Mouse (Mus musculus) brain, embryonic 18.5 days (tissue): ENCODE data around the gene Trim63.

Source experiments
- DNase-seq: peaks from one replicate; pipeline ENCODE4 v3.0.0-alpha.2; 2012; ENCODE audit warnings: low read depth, low spot score

The Trim63 gene

GRCm38 (mm10) chr4:134298626-134299497 is 16.1 kb upstream of the Trim63 start:
- no peak for DNase-seq

DNA sequence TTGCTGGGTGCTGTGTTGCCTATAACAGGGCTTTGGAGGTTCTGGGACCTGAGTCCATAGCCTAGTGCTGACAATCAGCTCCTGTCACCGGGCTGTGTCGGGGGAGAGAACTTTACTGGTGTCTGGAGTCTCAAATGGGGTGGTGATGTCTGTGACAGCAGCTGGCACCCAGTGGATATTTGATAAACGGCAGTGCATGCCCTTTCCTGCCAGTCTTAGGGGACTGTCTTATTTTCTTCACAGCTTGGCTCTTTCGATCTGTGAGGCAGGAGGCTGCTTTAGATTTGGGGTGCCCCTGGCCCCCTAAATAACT is 15.5 kb upstream of the Trim63 start:
- DNase-seq = no peak

DNA sequence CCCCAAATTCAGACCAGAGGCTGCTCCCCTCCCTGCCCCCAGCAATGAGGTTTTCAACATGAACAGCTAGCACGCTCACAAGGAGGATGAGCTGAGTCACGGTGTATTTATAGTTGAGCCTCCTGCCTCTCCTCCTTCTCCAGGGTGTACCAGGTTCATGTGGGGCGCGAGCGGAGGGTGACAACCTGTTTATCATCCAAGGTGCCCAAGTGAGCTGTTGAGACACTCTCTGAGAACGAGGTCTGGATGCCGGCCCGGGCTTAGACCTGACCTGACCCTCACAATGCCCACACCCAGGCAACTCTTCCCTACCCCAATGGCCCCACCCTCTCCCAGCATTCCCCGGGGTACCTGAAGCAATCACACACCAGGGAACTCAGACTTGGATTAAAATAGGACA is 14.6 kb upstream of the Trim63 start:
- DNase-seq = no peak

- no peak for DNase-seq
Measured at GRCm38 (mm10) chr4:134302084-134302483, 12.8 kb upstream of the Trim63 start.

- DNase-seq = no peak
Measured at GRCm38 (mm10) chr4:134306963-134307362, 8.0 kb upstream of the Trim63 start.

DNA sequence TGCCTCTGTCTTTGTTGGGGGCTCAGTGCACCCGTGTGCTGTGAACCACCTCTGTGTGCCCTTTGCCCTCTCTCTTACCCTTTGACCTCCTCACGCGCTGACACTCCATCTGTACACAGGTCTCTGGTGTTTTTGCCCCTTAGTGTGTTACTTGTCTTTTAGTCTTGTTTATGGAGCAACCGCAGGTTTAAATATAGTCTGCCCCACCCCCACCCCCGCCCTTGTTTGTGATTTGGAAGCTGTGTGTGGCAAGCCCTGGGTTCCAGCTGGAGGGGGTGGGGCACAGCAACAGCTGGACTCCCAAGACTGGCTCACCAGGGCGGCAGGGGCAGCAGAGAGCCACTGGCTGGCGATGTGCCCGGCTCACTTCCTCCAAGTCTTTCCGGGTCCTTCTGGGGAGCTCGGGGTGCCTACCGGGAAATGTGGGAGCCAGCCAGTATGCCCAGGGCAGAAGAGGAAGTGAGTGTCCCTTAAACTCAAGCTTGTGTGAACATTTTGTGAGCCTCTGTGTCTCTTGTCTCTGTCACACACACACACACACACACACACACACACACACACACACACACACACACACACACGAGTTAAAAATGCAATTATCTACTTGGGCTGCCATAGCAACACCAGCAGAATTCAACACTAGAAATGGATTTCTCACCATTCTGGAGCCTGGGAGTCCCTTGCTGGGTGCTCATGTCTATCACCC is 7.4 kb upstream of the Trim63 start:
- DNase-seq = no peak

- no peak for DNase-seq
Measured at GRCm38 (mm10) chr4:134310106-134310505, 4.8 kb upstream of the Trim63 start.

DNA sequence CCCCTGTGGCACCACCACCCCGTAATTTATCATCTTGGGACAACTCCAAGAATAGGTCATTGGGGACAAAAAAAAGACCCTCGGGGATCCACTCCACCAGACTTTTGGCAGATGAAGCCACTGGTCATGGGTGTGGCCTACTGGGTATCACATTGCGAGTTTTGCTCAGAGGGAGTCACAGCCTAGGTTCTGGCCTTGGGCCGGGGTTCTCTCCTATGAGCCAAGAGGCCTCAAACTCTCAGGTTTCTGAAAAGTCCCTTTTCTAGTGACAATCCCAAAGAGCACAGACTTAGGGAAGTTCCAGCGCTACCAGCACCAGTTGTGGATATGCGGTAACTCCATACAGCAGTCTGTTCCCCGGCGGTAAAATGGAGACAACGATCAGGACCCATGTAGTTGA is 4.3 kb upstream of the Trim63 start:
- DNase-seq = no peak

- no peak for DNase-seq
Measured at GRCm38 (mm10) chr4:134311784-134312183, 3.1 kb upstream of the Trim63 start.

DNA sequence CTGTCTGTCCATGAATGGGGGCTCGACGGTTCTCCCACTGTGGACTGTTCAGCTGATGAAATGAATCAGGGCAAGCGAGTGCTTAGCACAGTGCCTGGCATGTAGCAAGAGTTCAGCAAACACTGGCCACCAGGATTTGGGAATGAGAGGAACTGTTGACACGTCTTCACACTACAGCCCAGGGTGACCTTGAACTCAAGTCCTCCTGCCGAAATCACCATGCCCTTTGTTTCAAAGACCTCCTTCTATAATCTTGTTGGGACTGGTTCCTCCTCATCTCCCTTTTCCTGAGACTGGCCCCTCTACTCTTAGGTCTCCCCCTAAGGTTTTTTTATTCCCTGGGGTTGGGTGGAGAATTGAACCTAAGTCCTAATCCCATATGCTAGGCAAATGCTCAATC is 2.6 kb upstream of the Trim63 start:
- DNase-seq = no peak

DNA sequence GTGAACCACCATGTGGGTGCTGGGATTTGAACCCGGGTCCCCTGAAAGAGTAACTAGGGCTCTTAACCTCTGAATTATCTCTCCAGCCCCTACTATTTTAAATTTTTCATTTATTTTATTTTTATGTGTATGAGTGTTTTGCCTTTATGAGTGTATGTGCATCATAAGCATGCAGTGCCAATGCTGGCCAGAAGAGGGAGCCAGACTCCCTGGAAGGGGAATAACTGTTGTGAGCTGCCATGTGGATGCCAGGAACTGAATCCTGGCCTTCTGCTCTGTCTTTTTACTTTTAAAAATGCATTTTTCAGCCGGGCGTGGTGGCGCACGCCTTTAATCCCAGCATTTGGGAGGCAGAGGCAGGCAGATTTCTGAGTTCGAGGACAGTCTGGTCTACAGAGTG is 2.0 kb upstream of the Trim63 start:
- no peak for DNase-seq

DNA sequence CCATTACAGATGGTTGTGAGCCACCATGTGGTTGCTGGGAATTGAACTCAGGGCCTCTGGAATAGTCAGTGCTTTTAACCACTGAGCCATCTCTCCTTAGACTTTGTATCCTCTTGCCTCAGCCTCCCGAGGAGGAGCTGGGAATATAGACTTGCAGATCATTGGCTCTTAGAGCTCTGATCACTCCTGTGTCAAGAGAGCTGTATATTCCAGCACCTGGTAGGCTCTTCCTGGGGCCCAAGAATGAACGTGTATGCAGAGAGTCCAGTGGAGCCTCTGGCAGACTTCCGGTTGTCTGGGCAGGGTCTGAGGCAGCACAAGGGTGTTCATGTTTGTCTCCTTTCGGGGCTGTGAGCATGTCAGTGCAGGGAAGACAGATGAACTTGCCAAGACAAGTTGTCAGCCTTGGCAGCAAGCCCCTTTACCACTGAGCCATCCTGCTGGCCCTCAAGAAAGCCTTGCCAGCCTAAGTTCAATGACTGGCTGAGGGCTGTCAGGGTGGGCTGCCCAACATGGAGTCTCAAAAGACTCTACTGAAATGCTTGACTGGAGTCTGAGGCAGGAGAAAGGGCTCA is 752 bp upstream of the Trim63 start:
- DNase-seq = no peak

DNA sequence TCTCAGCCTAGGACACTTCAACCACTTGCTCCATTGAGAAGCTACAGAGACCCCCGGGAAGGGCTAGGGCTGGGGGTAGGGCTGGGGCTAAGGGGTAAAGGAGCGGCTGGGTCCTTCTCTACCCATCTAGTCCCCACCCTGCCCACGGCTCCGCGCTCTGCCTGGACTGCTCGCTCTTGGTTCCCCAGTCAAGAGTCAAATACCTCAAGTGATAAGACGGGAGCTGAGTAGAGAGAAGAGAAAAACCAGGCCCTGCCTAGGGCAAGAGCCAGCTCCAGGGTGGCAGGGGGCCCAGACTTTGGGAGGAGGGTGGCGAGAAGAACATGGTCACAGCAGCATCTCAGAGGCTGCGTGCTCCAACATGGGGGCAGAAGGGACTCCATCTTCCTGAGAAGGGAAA is 550 bp downstream of the Trim63 start:
- no peak for DNase-seq

DNA sequence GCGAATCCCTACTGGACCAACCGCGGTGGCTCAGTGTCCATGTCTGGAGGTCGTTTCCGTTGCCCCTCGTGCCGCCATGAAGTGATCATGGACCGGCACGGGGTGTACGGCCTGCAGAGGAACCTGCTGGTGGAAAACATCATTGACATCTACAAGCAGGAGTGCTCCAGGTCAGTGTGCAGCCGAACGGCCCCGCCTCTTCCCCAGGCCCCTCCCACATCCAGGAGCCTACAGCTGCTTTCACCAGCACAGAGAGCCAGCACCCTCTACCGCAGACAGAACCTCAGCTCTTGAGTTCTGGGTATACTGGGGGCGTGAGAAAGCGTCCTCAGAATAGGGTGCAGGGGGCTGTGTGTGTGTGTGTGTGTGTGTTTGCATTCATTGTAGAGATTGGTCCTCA is 1.5 kb downstream of the Trim63 start:
- DNase-seq = no peak

DNA sequence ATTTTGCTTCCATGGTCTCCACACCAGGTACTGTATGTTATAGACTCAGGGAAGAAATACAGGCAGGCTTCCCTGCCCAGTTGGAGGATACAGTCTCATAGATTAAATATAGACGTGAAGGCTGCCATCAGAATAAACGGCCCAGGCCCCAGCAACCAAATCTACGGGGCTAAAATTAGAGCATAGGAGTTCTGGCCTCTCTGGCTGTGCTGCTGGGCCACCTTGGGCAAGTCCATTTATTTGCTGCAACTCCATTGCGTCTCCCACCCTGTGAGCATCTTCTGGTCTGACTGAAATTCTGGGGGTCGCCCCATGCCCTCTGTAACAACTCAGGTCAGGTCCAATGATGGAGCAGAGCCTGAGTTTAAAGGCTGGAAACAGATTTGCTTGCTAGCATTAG is 4.2 kb downstream of the Trim63 start:
- no peak for DNase-seq

DNA sequence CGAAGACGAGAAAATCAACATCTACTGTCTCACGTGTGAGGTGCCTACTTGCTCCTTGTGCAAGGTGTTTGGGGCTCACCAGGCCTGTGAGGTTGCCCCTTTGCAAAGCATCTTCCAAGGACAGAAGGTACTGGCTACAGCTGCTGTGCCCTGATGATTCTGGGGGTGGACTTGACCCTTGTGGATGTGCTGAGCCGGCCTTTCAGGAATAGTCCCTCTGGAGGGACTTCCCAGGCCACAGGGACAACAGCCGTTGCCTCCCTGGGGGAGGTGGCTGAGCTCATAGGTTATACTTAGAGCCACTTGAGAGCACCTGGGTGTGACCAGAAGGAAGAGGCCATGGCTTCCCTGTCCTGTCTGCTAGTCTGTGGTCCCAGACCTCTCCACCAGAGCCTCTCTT is 4.8 kb downstream of the Trim63 start:
- DNase-seq = no peak

DNA sequence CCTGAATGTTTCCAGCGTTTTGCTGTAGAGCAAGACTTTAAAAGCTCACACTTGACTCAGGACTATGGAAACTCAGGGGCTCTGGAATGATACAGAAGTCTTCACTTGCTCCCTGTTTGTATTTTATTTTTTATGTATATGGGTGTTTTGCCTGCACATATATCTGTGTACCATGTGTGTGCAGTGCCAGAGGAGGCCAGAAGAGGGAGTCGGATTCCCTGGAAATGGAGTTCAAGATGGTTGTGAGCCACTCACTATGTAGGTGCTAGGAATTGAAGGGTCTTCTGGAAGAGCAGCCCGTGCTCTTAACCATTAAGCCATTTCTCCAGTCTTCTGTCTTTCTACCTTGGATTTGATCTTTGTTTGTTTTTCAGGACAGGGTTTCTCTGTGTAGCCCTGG is 6.6 kb downstream of the Trim63 start:
- DNase-seq = no peak

DNA sequence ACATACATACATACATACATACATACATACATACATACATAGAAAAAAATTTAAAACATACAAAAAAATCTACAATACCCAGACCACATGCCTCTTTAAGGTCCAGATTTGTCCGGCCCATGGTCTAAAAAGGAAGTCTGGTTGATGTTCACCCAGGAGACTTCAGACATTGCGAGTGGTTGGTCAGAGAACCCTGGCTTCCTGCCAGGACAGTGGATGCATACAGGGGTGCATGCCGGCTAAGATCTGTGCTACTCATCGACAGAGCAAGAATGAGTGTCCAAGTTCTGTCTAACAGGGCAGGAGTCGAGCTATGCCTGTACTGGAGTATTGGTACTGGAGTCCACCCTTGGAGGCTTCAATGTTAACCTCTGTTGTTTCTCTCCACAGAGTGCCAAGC is 9.7 kb downstream of the Trim63 start:
- DNase-seq = no peak

- DNase-seq = no peak
Measured at GRCm38 (mm10) chr4:134326859-134327530, 12.1 kb downstream of the Trim63 start.

DNA sequence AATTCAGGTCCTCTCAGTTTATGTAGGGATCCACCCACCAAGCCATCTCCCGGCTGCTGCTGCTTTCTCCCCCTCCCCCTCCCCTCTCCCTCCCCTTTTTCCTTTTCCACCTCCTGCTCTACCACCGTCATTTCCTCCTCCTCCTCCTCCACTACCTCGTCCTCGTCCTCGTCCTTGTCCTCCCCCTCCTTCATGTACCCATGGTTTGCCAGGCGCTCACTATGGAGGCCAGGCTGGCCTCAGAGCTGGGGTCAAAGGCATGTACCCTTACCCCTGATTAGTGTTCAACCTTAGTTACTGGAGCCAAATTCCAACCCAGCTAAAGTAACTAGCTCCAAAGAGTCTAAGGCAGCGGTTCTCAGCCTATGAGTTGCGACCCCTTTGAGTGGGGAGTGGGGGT is 13.2 kb downstream of the Trim63 start:
- no peak for DNase-seq

DNA sequence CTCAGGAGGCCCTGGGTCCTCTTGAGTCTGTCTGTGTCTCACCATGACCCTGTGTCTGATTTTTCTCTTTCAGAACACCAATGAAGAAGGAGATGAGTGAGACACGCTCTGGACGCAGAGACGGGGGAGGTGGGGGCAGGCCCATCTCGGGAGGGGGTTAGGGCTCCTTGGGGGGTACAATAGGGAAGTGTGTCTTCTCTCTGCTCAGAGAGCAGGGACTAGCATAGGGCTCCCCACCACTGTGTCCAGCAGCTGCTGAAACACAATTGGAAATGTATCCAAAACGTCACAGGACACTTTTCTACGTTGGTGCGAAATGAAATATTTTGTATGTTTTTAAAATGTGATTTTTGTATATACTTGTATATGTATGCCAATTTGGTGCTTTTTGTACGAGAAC is 13.9 kb downstream of the Trim63 start:
- no peak for DNase-seq

GRCm38 (mm10) chr4:134330281-134330680 is 15.4 kb downstream of the Trim63 start:
- DNase-seq = no peak
